Mouse (Mus musculus): ENCODE data around the gene Psme2. TPM values are rescaled to one million over a fixed set of nuclear protein-coding genes. Genes with fewer than 3 reads are reported as not detected.
A peak's percentile ranks its signal among the peaks of the same experiment; 100 is the strongest.

Gene Psme2
- polyA plus RNA-seq, 1 experiment from 2014 or later = 332 TPM

- DNase-seq (ENCODE audit: low spot score) = peak; percentile 85
- peak within 1 kb of the TSS; percentile 87 for H3K4me2 ChIP-seq (ENCODE audit: low read length)
- no peaks in the 10 kb centered on the region for H3K9me3 ChIP-seq (ENCODE audit: control insufficient read depth, low read length)
- WGBS = under 1% methylated on average over 32 of the region's 32 CpGs
- H3K4me1 ChIP-seq (replicated peaks; ENCODE audit: control insufficient read depth, insufficient read depth, low read length) = peaks cover 8% of the 10 kb centered on the region
- H3K9ac ChIP-seq (ENCODE audit: low read length) = peak within 1 kb of the TSS; percentile 77
- ATAC-seq (replicated peaks; ENCODE audit: low FRiP score, low TSS enrichment, low read depth) = peak; percentile 91
- H3K4me3 ChIP-seq (ENCODE audit: low read depth, low read length) = peak within 1 kb of the TSS; percentile 93
- H3K27ac ChIP-seq (ENCODE audit: low read depth) = peak within 1 kb of the TSS; percentile 65
- H3K27me3 ChIP-seq (replicated peaks; ENCODE audit: control insufficient read depth, insufficient read depth, low read length) = no peaks in the 10 kb centered on the region
- H3K36me3 ChIP-seq (ENCODE audit: control insufficient read depth, insufficient read depth, low read length) = peaks cover 23% of the 10 kb centered on the region
These were observed 12.8 kb downstream of the Psme2 start, which contains the start of gene Psme1 for GRCm38 (mm10) chr14:55577871-55578667. TSS of gene Psme1 (plus strand) at chr14:55578123.

- H3K9me3 ChIP-seq (ENCODE audit: control insufficient read depth, low read length) = no peaks in the 10 kb centered on the region
- ATAC-seq (replicated peaks; ENCODE audit: low FRiP score, low TSS enrichment, low read depth) = no peak
- WGBS = 76% methylated on average over 16 of the region's 16 CpGs
- H3K36me3 ChIP-seq (ENCODE audit: control insufficient read depth, insufficient read depth, low read length) = peaks cover 17% of the 10 kb centered on the region
- no peak overlapping the region for H3K27ac ChIP-seq (ENCODE audit: low read depth)
- no peak for DNase-seq (ENCODE audit: low spot score)
- H3K4me1 ChIP-seq (replicated peaks; ENCODE audit: control insufficient read depth, insufficient read depth, low read length) = peaks cover 8% of the 10 kb centered on the region
- no peak overlapping the region for H3K4me3 ChIP-seq (ENCODE audit: low read depth, low read length)
- H3K27me3 ChIP-seq (replicated peaks; ENCODE audit: control insufficient read depth, insufficient read depth, low read length) = no peaks in the 10 kb centered on the region
- H3K4me2 ChIP-seq (ENCODE audit: low read length) = no peak overlapping the region
- H3K9ac ChIP-seq (ENCODE audit: low read length) = no peak overlapping the region
These were observed 14.5 kb downstream of the Psme2 start for GRCm38 (mm10) chr14:55576376-55576775.

- Histone ChIP-seq H3K36me3 (ENCODE audit: control insufficient read depth, insufficient read depth, low read length) (peaks cover 10% of the 10 kb centered on the region; the same call in 1 of the 2 replicates), H3K4me2 (ENCODE audit: low read length) (no peak overlapping the region), H3K4me1 (replicated peaks; ENCODE audit: control insufficient read depth, insufficient read depth, low read length) (peaks cover 8% of the 10 kb centered on the region), H3K9ac (ENCODE audit: low read length) (no peak overlapping the region), H3K9me3 (ENCODE audit: control insufficient read depth, low read length) (no peaks in the 10 kb centered on the region), H3K4me3 (ENCODE audit: low read depth, low read length) (no peak overlapping the region), H3K27ac (ENCODE audit: low read depth) (no peak overlapping the region), H3K27me3 (replicated peaks; ENCODE audit: control insufficient read depth, insufficient read depth, low read length) (no peaks in the 10 kb centered on the region)
- ATAC-seq (replicated peaks; ENCODE audit: low FRiP score, low TSS enrichment, low read depth) (no peak), DNase-seq (ENCODE audit: low spot score) (no peak)
- WGBS = 70% methylated on average over 13 of the region's 13 CpGs
These were observed 15.2 kb downstream of the Psme2 start for GRCm38 (mm10) chr14:55575711-55576110.

- 75% methylated on average over 8 of the region's 8 CpGs for WGBS
- Histone ChIP-seq H3K9ac (ENCODE audit: low read length) (no peak within 1 kb of the TSS), H3K27ac (ENCODE audit: low read depth) (no peak within 1 kb of the TSS), H3K4me1 (replicated peaks; ENCODE audit: control insufficient read depth, insufficient read depth, low read length) (peaks cover 8% of the 10 kb centered on the region), H3K9me3 (ENCODE audit: control insufficient read depth, low read length) (no peaks in the 10 kb centered on the region), H3K4me2 (ENCODE audit: low read length) (no peak within 1 kb of the TSS), H3K4me3 (ENCODE audit: low read depth, low read length) (no peak within 1 kb of the TSS), H3K27me3 (replicated peaks; ENCODE audit: control insufficient read depth, insufficient read depth, low read length) (no peaks in the 10 kb centered on the region), H3K36me3 (ENCODE audit: control insufficient read depth, insufficient read depth, low read length) (peaks cover 6% of the 10 kb centered on the region; the same call in 1 of the 2 replicates)
- DNase-seq (ENCODE audit: low spot score) (no peak), ATAC-seq (replicated peaks; ENCODE audit: low FRiP score, low TSS enrichment, low read depth) (no peak)
These were observed 15.6 kb downstream of the Psme2 start, which contains the start of gene Fitm1 for GRCm38 (mm10) chr14:55575302-55575701. TSS of gene Fitm1 (plus strand) at chr14:55575617.

- no peak overlapping the region for H3K27ac ChIP-seq (ENCODE audit: low read depth)
- H3K4me3 ChIP-seq (ENCODE audit: low read depth, low read length) = no peak overlapping the region
- no peak overlapping the region for H3K4me2 ChIP-seq (ENCODE audit: low read length)
- no peak overlapping the region for H3K9ac ChIP-seq (ENCODE audit: low read length)
- no peaks in the 10 kb centered on the region; the same call in 1 of the 2 replicates for H3K4me1 ChIP-seq (replicated peaks; ENCODE audit: control insufficient read depth, insufficient read depth, low read length)
- no peaks in the 10 kb centered on the region for H3K9me3 ChIP-seq (ENCODE audit: control insufficient read depth, low read length)
- H3K27me3 ChIP-seq (replicated peaks; ENCODE audit: control insufficient read depth, insufficient read depth, low read length) = no peaks in the 10 kb centered on the region
- ATAC-seq (replicated peaks; ENCODE audit: low FRiP score, low TSS enrichment, low read depth) (no peak), DNase-seq (ENCODE audit: low spot score) (no peak)
- peaks cover 33% of the 10 kb centered on the region for H3K36me3 ChIP-seq (ENCODE audit: control insufficient read depth, insufficient read depth, low read length)
These were observed 19.2 kb downstream of the Psme2 start for GRCm38 (mm10) chr14:55571760-55572159.

GRCm38 (mm10) chr14:55570588-55570987 is 20.3 kb downstream of the Psme2 start:
- Histone ChIP-seq H3K4me2 (ENCODE audit: low read length) (no peak overlapping the region), H3K27me3 (replicated peaks; ENCODE audit: control insufficient read depth, insufficient read depth, low read length) (no peaks in the 10 kb centered on the region), H3K4me3 (ENCODE audit: low read depth, low read length) (no peak overlapping the region), H3K9ac (ENCODE audit: low read length) (no peak overlapping the region), H3K27ac (ENCODE audit: low read depth) (no peak overlapping the region), H3K9me3 (ENCODE audit: control insufficient read depth, low read length) (no peaks in the 10 kb centered on the region), H3K36me3 (ENCODE audit: control insufficient read depth, insufficient read depth, low read length) (peaks cover 45% of the 10 kb centered on the region), H3K4me1 (replicated peaks; ENCODE audit: control insufficient read depth, insufficient read depth, low read length) (no peaks in the 10 kb centered on the region; the same call in 1 of the 2 replicates)
- DNase-seq (ENCODE audit: low spot score) (no peak), ATAC-seq (replicated peaks; ENCODE audit: low FRiP score, low TSS enrichment, low read depth) (no peak)
- WGBS = 81% methylated on average over 2 of the region's 2 CpGs

GRCm38 (mm10) chr14:55567496-55567895 is 23.4 kb downstream of the Psme2 start:
- Histone ChIP-seq H3K4me1 (replicated peaks; ENCODE audit: control insufficient read depth, insufficient read depth, low read length) (no peaks in the 10 kb centered on the region), H3K27ac (ENCODE audit: low read depth) (no peak overlapping the region), H3K9ac (ENCODE audit: low read length) (no peak overlapping the region), H3K36me3 (ENCODE audit: control insufficient read depth, insufficient read depth, low read length) (peaks cover 74% of the 10 kb centered on the region), H3K4me2 (ENCODE audit: low read length) (no peak overlapping the region), H3K27me3 (replicated peaks; ENCODE audit: control insufficient read depth, insufficient read depth, low read length) (no peaks in the 10 kb centered on the region), H3K4me3 (ENCODE audit: low read depth, low read length) (no peak overlapping the region), H3K9me3 (ENCODE audit: control insufficient read depth, low read length) (no peaks in the 10 kb centered on the region)
- ATAC-seq (replicated peaks; ENCODE audit: low FRiP score, low TSS enrichment, low read depth) = no peak
- 80% methylated on average over 3 of the region's 3 CpGs for WGBS
- no peak for DNase-seq (ENCODE audit: low spot score)

GRCm38 (mm10) chr14:55565748-55566147 is 25.2 kb downstream of the Psme2 start:
- no peak for ATAC-seq (replicated peaks; ENCODE audit: low FRiP score, low TSS enrichment, low read depth)
- DNase-seq (ENCODE audit: low spot score) = no peak
- Histone ChIP-seq H3K4me2 (ENCODE audit: low read length) (no peak overlapping the region), H3K9ac (ENCODE audit: low read length) (no peak overlapping the region), H3K9me3 (ENCODE audit: control insufficient read depth, low read length) (no peaks in the 10 kb centered on the region), H3K4me1 (replicated peaks; ENCODE audit: control insufficient read depth, insufficient read depth, low read length) (peaks cover 10% of the 10 kb centered on the region), H3K27ac (ENCODE audit: low read depth) (no peak overlapping the region), H3K4me3 (ENCODE audit: low read depth, low read length) (no peak overlapping the region), H3K36me3 (ENCODE audit: control insufficient read depth, insufficient read depth, low read length) (peaks cover 74% of the 10 kb centered on the region), H3K27me3 (replicated peaks; ENCODE audit: control insufficient read depth, insufficient read depth, low read length) (no peaks in the 10 kb centered on the region)
- 74% methylated on average over 3 of the region's 3 CpGs for WGBS

GRCm38 (mm10) chr14:55563249-55563648 is 27.7 kb downstream of the Psme2 start:
- WGBS = 90% methylated on average over 11 of the region's 11 CpGs
- DNase-seq (ENCODE audit: low spot score) = no peak
- H3K9me3 ChIP-seq (ENCODE audit: control insufficient read depth, low read length) = no peaks in the 10 kb centered on the region
- no peak overlapping the region for H3K9ac ChIP-seq (ENCODE audit: low read length)
- no peak overlapping the region for H3K27ac ChIP-seq (ENCODE audit: low read depth)
- no peak for ATAC-seq (replicated peaks; ENCODE audit: low FRiP score, low TSS enrichment, low read depth)
- no peak overlapping the region for H3K4me2 ChIP-seq (ENCODE audit: low read length)
- H3K36me3 ChIP-seq (ENCODE audit: control insufficient read depth, insufficient read depth, low read length) = peaks cover 56% of the 10 kb centered on the region
- H3K27me3 ChIP-seq (replicated peaks; ENCODE audit: control insufficient read depth, insufficient read depth, low read length) = no peaks in the 10 kb centered on the region
- peaks cover 17% of the 10 kb centered on the region for H3K4me1 ChIP-seq (replicated peaks; ENCODE audit: control insufficient read depth, insufficient read depth, low read length)
- no peak overlapping the region for H3K4me3 ChIP-seq (ENCODE audit: low read depth, low read length)

Data from intestine, embryonic 14.5 days (tissue).